Mouse (Mus musculus) liver, postnatal 0 days (tissue): ENCODE measurements at regions not wholly inside any gene's neighbourhood (a gene's known extent, or its start where the extent isn't known, plus 50 kb on each side); places are given as distances from the start of the nearest gene placed in this dataset.
A peak's percentile ranks its signal among the peaks of the same experiment; 100 is the strongest.

Experiments
- ATAC-seq: fragments of 200-750 bp; cut with Nextera tagmentation; 2 replicates; pipeline ENCODE4 v1.8.0; 2017; ENCODE audit warnings: mild to moderate bottlenecking, moderate library complexity
- DNase-seq: peaks from one replicate; pipeline ENCODE4 v3.0.0-alpha.2; 2016
- H3K27ac ChIP-seq: fragments of 300-500 bp; sonication (generic); 2 replicates; pipeline ENCODE4 v1.5.1; 2014; ENCODE audit warnings: antibody characterized with exemption, moderate library complexity, mild to moderate bottlenecking, low read depth
- H3K27me3 ChIP-seq: fragments of 300-500 bp; sonication (generic); 2 replicates; pipeline ENCODE4 v1.6.1; 2014; ENCODE audit warnings: low read length, control low read depth, mixed read lengths; ENCODE audit not compliant: insufficient read depth
- H3K36me3 ChIP-seq: fragments of 300-500 bp; sonication (generic); replicated peaks from 2 replicates; pipeline ENCODE4 v1.6.1; 2014; ENCODE audit warnings: mild to moderate bottlenecking, control low read depth, low read length, moderate library complexity, mixed read lengths; ENCODE audit not compliant: insufficient read depth
- H3K4me1 ChIP-seq: fragments of 300-500 bp; sonication (generic); 2 replicates; pipeline ENCODE4 v1.6.1; 2014; ENCODE audit warnings: antibody characterized with exemption, mild to moderate bottlenecking, control low read depth; ENCODE audit not compliant: insufficient read depth
- H3K4me2 ChIP-seq: fragments of 300-500 bp; sonication (generic); 2 replicates; pipeline ENCODE4 v1.6.1; 2014; ENCODE audit warnings: low read depth, mild to moderate bottlenecking, low read length, moderate library complexity, mixed read lengths
- H3K4me3 ChIP-seq: fragments of 300-500 bp; sonication (generic); 2 replicates; pipeline ENCODE4 v1.5.1; 2014; ENCODE audit warnings: low read depth, low read length
- H3K9ac ChIP-seq: fragments of 300-500 bp; sonication (generic); replicated peaks from 2 replicates; pipeline ENCODE4 v1.6.1; 2014; ENCODE audit warnings: mild to moderate bottlenecking, moderate library complexity
- H3K9me3 ChIP-seq: fragments of 300-500 bp; sonication (generic); 2 replicates; pipeline ENCODE4 v1.6.1; 2016; ENCODE audit warnings: mild to moderate bottlenecking, control low read depth, low read length, mixed read lengths
- CTCF ChIP-seq: sonication (generic); IDR thresholded peaks from 2 replicates; pipeline ENCODE4 v1.5.1; 2016; ENCODE audit warnings: antibody characterized with exemption, low read depth
- EP300 ChIP-seq: IDR thresholded peaks from 2 replicates; pipeline ENCODE4 v1.6.1; 2016; ENCODE audit warnings: antibody characterized with exemption, low read depth, mild to moderate bottlenecking
- whole genome bisulfite sequencing: fragments of 180-500 bp; shearing (Covaris S2); extraction: QIAGEN DNeasy Blood & Tissue Kit; methylation state at CpG from one replicate; pipeline ENCODE4 v1.1.7; 2014; ENCODE audit not compliant: insufficient replicate concordance; 5-methylcytosine and 5-hydroxymethylcytosine counted together

DNA sequence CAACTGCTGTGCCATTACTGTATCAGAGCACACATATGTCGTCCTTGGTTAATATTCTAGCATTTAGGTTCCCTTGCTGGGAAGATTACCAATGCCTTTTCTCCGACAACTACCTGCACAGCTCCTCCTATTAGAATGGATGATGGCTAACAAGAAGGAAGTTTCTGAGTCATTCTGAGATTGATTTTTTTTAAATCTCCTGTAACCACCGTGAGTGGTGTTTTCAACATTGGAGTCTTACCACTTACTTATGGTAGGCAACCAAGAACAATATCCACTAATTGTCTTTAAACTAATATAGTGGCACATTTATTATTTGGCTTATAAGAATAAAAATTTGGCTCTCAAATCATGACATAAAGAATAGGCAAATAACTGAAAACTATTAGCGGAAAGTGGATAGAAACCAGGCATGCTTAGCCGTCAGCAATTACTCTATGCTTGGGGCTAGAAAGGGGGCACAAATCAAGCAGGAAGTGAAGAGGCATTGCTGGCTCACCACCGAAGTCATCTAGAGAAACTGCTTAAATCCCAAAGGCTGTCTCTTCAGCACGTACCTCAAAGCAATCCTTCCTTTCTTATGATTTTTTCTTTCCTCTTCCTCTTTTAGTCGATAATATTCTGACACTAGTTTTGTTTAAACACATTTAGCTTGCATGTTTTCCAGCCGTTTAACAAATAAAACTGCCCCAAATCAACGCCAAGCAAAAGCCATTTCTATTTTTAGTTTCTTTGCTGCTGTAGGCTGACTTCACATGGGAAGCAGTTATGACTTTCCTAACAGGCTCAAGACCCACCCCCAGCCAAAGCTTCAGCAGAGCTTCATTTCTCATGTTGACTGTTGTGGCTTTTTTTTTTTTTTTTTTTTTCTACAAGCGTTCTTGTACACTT is 484.8 kb upstream of the Gm7489 start:
- Histone ChIP-seq H3K27ac (peak overlapping the region; percentile 13; the same call in 1 of the 2 replicates), H3K36me3 (no peaks in the 10 kb centered on the region), H3K9ac (no peak overlapping the region), H3K4me3 (no peak overlapping the region), H3K4me1 (no peaks in the 10 kb centered on the region), H3K27me3 (no peaks in the 10 kb centered on the region), H3K4me2 (0 out of 2 replicates have a peak overlapping the region, but pooled peaks have one; percentile 24), H3K9me3 (no peaks in the 10 kb centered on the region)
- TF ChIP-seq EP300 (no peak), CTCF (no peak)
- DNase-seq (no peak), ATAC-seq (no peak)
- 31% methylated on average over 11 of the region's 11 CpGs for WGBS

DNA sequence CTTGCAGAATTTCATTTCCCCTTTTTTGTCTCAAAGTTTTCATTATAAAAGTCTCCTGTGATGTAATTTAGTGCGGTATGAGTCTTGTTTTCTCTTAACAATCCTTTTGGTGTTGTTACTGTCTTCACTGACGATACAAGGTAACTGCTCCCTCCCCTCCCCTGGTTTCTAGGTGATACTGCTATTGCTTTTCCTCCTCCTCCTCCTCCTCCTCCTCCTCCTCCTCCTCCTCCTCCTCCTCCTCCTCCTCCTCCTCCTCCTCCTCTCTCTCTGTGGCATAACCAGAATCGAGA is 484.2 kb upstream of the Gm7489 start:
- Histone ChIP-seq H3K27me3 (no peaks in the 10 kb centered on the region), H3K4me3 (no peak overlapping the region), H3K9me3 (no peaks in the 10 kb centered on the region), H3K4me2 (no peak overlapping the region), H3K9ac (no peak overlapping the region), H3K36me3 (no peaks in the 10 kb centered on the region), H3K27ac (no peak overlapping the region), H3K4me1 (no peaks in the 10 kb centered on the region)
- ATAC-seq: no peak
- WGBS: 25% methylated on average over 3 of the region's 3 CpGs
- DNase-seq: no peak
- TF ChIP-seq CTCF (no peak), EP300 (no peak)
